In the genomic region with DNA sequence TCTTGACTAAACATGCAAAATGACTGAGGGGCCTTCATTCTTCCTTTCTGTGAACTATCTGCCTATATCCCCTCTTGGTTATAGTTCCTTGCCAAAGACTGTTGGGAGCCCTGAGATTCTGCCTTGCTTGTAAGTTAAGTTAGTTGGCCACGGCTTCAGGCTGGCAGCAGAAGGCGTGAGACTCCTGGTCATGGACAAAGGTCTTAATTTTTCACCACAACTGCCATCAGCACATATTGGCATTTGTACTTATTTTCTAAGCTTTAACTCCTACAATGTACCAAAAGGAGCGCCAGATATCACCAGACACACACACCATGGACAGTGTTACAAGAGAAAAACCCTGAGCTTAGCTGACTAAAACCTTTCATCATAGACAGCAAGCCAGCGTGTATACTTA, we compare ENCODE assay signal across 19 mouse cellular contexts.
"Had no signal": no experiment of that assay in that cellular context is flagged by ENCODE, and none has a peak within 500 bp of the region (broad histone marks: within the 10 kb centered on the region; RNA-seq: fewer than 3 reads in every experiment).

No protein-coding gene starts in this region.

- H3K36me3 ChIP-seq: midbrain, embryonic 10.5 days; midbrain, embryonic 12.5 days; neural tube, embryonic 13.5 days; neural tube, embryonic 15.5 days had no signal

- H3K27me3 ChIP-seq: midbrain, embryonic 12.5 days; neural tube, embryonic 13.5 days; neural tube, embryonic 15.5 days had no signal

- H3K4me2 ChIP-seq: lung, embryonic 14.5 days; midbrain, embryonic 12.5 days; neural tube, embryonic 13.5 days; neural tube, embryonic 15.5 days had no signal

- H3K9ac ChIP-seq: lung, embryonic 14.5 days; midbrain, embryonic 12.5 days; neural tube, embryonic 13.5 days; neural tube, embryonic 15.5 days had no signal

- H3K4me3 ChIP-seq: midbrain, embryonic 10.5 days; midbrain, embryonic 12.5 days; myocyte; neural tube, embryonic 13.5 days; neural tube, embryonic 15.5 days had no signal

- H3K9me3 ChIP-seq: midbrain, embryonic 10.5 days; midbrain, embryonic 12.5 days; neural tube, embryonic 13.5 days; neural tube, embryonic 15.5 days had no signal

- DNase-seq: lung, adult 18-20 months; lung, embryonic 14.5 days; lung, postnatal 10 days; lung, postnatal 4 days; midbrain, embryonic 14.5 days; retina, postnatal 1 day; right cerebral cortex, adult 18-20 months; right cerebral cortex, postnatal 25 days; right cerebral cortex, postnatal 4 days; spleen, adult 18-20 months; thymus, adult 18-20 months; thymus, postnatal 25 days; thymus, postnatal 4 days had no signal

- ATAC-seq: midbrain, embryonic 16.5 days had no signal

- H3K27ac ChIP-seq: midbrain, embryonic 10.5 days; midbrain, embryonic 12.5 days; neural tube, embryonic 13.5 days; neural tube, embryonic 15.5 days had no signal

- H3K4me1 ChIP-seq: midbrain, embryonic 10.5 days; midbrain, embryonic 12.5 days; neural tube, embryonic 13.5 days; neural tube, embryonic 15.5 days had no signal
